Mouse (Mus musculus) megakaryocyte-erythroid progenitor cell, adult 5-6 weeks (primary cell): Measurements from ENCODE around the gene Gemin8. TPM values are rescaled to one million over a fixed set of nuclear protein-coding genes. Genes with fewer than 3 reads are reported as not detected.

ENCODE experiments used
- ATAC-seq: replicated peaks from 2 replicates; pipeline ENCODE4 v1.8.0; 2016; ENCODE audit warnings: mild to moderate bottlenecking, inconsistent platforms; ENCODE audit not compliant: severe bottlenecking, poor library complexity, low FRiP score, low TSS enrichment
- total RNA-seq, 2 experiments: library from RNA; stranded (forward) in 1 of 2; stranded (reverse) in 1 of 2; fragments of 200-1000, 215-1000 nt in 1 of 2; fragments of >200 nt in 1 of 2; fragmentation: Nextera tagmentation in 1 of 2; gene quantifications; 2 replicates each; pipeline ENCODE4 v1.2.3; 2014 to 2017

Gene Gemin8
- total RNA-seq, 2 experiments from 2014 or later = 30.3 to 31.8 TPM

DNA sequence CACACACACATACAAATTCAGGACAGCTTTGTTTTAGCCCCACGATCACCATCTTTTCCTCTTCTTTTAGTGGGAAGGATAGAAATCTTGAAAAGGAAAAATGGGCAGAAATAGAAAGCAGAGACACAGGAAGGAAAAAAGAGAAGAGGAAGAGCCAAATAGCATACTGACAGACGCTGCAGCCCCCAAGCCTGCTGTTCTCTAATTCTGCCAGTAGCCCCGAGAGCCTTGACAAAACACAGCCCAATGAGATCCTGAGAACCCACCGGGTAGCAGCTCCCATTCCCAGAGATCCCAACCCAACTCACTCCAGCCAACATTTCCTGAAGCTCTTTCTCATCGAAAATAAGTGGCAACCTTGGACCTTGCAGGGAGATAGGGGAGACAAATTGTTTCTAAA lies 49.1 kb downstream of the Gemin8 start:
- ATAC-seq = no peak

DNA sequence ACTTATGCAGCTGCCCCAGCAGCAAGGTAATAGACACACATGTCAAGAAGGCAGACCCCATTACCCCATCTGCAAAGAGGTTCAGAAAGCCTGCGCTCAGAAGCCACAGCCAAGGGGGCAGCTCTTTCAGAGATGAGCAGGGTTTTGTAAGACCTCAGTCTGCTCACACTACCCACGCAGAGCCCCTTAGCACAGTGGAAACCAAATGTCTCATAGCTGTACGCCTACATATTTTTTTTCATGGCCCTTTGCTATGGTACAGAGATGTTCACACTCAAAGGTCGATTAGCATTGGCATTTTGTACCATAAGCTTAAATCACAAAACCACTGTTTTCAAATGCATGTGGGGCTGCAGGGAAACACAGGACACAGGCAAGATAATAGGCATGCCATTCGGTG lies 56.6 kb downstream of the Gemin8 start:
- ATAC-seq = no peak

DNA sequence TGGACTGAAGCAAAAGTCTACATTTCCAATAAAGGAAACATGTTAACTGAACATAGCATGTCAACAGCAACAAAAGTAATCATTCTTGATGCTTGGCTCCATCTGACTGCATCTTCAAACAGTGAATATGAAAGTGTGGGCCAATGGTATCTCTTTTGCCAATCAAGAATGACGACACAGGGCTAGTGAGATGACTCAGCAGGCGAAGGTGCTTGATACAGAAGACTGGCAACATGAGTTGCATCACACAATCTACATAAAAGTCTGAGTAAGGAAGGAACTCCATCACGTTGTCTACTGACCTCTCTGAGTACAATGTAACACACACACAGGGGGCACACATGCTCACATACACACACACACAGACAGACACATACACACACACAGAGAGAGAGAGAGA lies 59.5 kb downstream of the Gemin8 start:
- no peak for ATAC-seq

DNA sequence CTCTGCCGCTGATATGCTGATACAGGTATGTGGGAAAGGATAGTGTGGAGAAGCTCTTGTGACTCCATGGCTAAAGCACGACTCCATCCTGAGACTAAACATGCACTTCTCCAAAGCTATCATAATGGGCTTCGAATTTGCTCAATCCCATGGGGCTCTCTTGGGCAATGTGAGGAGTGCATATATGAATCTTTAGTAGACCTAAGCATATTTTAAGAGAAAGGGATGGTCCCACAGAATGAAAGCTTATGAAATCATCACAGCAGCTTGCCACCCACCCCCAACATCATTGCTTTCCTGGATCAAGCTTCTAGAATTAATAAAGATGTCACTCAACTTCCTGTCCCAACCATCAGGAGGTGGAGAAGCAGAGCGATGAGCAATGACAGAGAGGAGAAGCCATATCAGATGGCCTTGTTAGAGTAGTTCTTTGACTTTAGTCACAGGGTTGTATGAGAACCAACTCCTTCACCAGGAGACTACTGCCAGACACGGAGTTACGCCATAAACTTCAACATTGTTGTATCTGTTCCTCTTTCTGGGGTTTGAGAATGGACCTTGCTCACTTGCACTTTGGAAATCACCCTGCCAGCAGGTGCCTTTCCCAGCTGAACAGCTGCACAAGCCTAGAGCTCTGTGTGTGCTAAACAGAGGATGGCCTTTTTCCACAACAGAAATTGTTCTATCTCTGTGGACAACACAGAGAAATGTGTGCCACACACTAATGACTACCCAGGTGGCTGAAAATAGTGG lies 60.4 kb downstream of the Gemin8 start:
- no peak for ATAC-seq

DNA sequence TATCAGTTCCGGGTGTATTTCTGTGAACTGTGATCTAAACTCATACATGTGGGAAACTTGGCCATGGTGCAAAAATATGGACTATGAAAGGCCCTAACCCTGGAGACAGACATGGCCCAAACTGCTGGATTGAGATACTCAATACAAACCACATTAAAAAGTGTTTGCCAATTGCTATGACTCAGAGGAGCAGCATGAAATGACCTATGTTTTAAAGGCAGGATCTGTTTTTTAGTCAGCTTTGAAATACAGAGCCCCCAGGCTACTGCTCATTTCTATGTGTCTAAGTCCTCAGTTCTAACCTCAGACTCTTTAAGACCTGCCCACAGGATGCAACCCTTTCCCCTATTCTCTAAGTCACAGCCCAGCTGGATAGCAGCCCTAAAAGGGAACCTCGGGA lies 65.9 kb downstream of the Gemin8 start:
- no peak for ATAC-seq

DNA sequence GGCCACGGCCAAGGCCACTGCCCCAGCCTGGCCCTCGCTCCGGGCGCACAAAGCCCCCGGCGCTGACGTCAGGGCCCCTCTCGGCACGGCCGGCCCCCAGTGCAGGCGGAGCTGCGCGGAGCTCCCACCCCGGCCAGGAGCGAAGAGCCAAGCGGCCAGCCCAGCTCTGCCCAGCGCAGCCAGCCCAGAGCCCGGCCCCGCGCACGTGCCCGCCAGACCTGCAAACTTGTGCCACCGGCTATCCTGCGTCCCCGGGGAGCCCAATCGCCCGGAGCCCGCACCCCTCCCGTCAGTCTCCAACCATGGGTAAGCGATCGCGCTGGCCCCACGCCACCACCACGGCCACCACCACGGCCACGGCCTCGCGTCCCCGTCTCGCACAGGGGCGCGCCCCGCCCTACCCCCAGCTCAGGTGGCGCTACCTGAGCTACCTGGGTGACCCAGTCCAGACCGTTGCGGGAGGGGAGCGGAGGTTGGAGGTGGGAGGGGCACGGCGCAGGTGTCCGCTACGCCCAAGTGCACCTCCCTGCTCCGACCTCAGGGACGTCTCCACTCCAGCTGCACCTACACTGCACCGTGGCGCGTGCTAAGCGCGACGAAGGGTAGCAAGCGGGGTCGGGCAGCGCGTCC lies 68.7 kb downstream of the Gemin8 start, which contains the start of gene Gpm6b:
Gene Gpm6b (plus strand): TSS at position 81 of the 630 bp plus-strand sequence.
- ATAC-seq = 0 out of 2 replicates have a peak, but pooled peaks have one; percentile 41

DNA sequence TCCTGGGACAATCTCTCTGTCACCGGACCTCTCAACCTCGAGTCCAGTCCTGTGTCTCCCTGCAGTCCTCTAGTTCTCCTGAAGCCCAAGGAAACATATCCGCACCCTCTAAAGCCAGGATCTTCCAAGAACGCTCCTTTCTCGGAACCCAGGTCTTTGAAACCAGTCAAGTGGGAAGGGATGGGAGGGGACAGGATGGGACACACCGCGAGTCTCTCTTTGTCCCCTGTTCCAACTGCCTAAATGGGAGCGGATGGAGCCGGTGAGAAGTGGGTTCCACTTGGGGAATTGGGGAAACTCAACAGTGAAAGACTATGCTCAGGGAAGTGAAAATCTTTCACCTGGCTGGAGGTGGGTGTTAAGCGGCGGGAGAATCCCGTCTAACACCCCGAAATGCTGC lies 69.3 kb downstream of the Gemin8 start:
- ATAC-seq = no peak

Other genes starting within 250 kb of the Gemin8 start
- not detected in 2 replicates for gene Gpm6b, start 68.5 kb downstream of the Gemin8 start, total RNA-seq (2014; fragmentation: Nextera tagmentation)
- gene Gpm6b, start 68.5 kb downstream of the Gemin8 start, total RNA-seq (2017) = 0.57 TPM in 1 of 2 replicates, not detected in the other